Mouse (Mus musculus): ENCODE measurements around the gene Vgll4. TPM values are rescaled to one million over a fixed set of nuclear protein-coding genes. Genes with fewer than 3 reads are reported as not detected.

Vgll4 gene
- polyA plus RNA-seq, 1 experiment from 2014 or later = 10.4 TPM

DNA sequence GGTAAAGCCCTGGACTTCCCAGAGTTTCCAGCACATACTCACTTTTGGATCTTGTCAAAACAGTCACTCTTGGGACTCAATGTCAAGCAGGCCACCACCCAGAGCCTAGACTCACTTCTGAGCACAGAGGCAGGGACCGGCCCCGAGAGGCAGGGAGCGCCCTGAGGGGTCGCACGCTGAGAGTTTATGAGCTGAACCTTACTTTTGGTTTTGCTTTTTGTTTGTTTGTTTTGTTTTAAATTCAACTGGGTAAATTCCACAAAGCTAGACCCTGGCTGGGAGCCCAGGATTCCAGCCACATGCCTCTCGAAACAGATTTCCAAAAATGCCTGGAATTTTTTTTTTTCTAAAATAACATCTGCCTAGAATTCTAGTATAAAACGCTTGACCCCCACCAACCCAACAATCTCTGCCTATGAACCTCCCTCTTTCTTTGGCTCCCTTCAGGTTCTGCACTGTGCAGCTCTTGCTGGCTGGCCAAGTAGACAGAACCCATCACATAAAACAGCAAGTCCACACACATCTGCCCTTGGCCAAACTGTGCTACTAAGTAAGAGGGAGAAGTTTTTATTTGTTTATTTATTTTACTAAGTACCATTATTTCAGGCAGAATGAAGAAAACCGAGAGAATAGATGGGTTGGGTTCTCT, 28.5 kb downstream of the Vgll4 start:
- no peaks in the 10 kb centered on the region for H3K36me3 ChIP-seq (ENCODE audit: inconsistent target)
- no peaks in the 10 kb centered on the region for H3K79me2 ChIP-seq (ENCODE audit: inconsistent target)
- no peak overlapping the region for H3K27ac ChIP-seq
- WGBS (ENCODE audit: missing documents) = 92% methylated on average over 8 of the region's 8 CpGs
- H3K4me3 ChIP-seq (ENCODE audit: inconsistent target) = no peak overlapping the region

DNA sequence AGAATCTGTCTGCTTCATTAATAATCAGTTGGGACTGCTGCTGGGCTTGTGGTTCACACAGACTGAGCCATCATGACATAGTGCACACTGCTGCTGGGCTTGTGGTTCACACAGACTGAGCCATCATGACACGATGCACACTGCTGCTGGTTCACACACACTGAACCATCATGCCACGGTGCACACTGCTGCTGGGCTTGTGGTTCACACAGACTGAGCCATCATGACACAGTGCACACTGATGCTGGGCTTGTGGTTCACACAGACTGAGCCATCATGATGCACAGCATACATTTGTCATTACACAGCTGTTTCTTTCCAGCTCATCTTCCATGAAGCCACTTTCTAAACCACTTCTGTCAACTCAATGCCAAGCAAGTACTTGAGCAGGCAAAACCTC, 30.1 kb downstream of the Vgll4 start:
- no peak overlapping the region for H3K4me3 ChIP-seq (ENCODE audit: inconsistent target)
- 96% methylated on average over 2 of the region's 2 CpGs for WGBS (ENCODE audit: missing documents)
- no peaks in the 10 kb centered on the region for H3K79me2 ChIP-seq (ENCODE audit: inconsistent target)
- no peaks in the 10 kb centered on the region for H3K36me3 ChIP-seq (ENCODE audit: inconsistent target)
- H3K27ac ChIP-seq = no peak overlapping the region

DNA sequence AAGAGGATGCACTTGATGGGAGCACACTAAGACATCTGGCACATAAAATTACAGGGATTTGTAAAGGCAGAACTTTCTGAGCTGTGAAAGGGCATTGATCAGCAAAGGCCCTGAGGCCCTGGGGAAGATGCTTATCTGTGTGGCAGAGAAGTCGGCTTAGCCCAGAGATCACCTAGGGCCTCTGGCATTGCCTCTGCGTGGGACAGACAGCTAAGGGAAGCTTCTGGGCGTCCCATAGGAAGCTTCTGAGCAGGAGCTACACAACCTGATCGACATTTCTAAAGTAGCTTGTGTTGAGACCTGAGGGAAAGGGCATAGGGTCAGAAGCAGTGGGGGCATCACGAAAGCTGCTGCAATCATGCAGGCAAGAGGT, 32.9 kb downstream of the Vgll4 start:
- no peak overlapping the region for H3K27ac ChIP-seq
- H3K4me3 ChIP-seq (ENCODE audit: inconsistent target) = no peak overlapping the region
- WGBS (ENCODE audit: missing documents) = 95% methylated on average over 5 of the region's 5 CpGs
- H3K79me2 ChIP-seq (ENCODE audit: inconsistent target) = no peaks in the 10 kb centered on the region
- H3K36me3 ChIP-seq (ENCODE audit: inconsistent target) = no peaks in the 10 kb centered on the region

DNA sequence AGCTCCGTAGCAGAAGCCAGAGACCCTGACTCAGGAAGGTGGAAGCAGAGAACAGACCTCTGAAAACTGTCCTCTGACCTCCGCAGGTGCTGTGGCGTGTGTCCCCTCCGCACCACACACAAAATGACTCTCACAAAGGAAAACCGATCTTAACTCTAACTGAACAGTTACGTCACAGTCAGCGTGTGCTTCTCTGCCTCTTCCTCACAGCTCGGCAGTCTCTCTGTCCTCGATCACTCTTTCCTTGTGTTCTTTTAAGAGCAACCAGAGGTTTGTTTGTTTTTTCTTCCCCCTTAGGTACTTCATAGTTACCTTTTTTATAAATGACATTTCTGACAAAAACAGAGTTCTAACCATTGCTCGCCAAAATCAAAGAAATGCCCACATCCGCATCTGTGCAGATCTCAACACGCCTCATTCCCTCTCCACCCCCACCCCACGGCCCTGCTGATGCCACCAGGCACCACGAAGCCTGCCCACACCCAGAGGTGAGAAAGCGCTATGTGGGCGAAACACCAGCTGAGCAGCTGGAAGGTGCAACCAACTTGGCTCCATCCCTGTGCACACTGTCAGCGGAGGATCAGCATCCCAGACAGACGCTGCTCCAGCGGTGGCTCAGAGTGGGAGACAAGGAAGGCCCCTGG, 33.4 kb downstream of the Vgll4 start:
- no peaks in the 10 kb centered on the region for H3K36me3 ChIP-seq (ENCODE audit: inconsistent target)
- 85% methylated on average over 18 of the region's 19 CpGs for WGBS (ENCODE audit: missing documents)
- no peak overlapping the region for H3K4me3 ChIP-seq (ENCODE audit: inconsistent target)
- no peaks in the 10 kb centered on the region for H3K79me2 ChIP-seq (ENCODE audit: inconsistent target)
- no peak overlapping the region for H3K27ac ChIP-seq

DNA sequence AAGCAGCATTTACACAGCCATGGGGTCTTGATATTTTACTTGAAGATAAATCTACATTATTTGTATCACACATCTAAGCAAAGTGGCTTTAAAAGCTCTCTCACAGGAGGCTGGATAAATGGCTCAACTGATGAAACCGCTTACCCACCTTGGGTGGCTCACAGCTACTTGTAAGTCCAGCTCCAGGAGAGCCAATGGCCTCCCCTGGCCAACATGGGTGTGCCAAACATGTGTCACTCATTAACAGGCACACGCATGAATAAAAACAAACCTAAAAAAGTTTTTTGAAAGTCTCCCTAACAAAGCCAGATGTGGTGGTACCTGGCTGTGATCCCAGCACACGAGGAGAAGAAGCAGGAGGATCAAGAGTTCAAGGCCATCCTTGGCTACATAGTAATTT, 34.4 kb downstream of the Vgll4 start:
- H3K4me3 ChIP-seq (ENCODE audit: inconsistent target) = no peak overlapping the region
- H3K27ac ChIP-seq = no peak overlapping the region
- H3K79me2 ChIP-seq (ENCODE audit: inconsistent target) = no peaks in the 10 kb centered on the region
- WGBS (ENCODE audit: missing documents) = 97% methylated on average over 3 of the region's 3 CpGs
- H3K36me3 ChIP-seq (ENCODE audit: inconsistent target) = no peaks in the 10 kb centered on the region

DNA sequence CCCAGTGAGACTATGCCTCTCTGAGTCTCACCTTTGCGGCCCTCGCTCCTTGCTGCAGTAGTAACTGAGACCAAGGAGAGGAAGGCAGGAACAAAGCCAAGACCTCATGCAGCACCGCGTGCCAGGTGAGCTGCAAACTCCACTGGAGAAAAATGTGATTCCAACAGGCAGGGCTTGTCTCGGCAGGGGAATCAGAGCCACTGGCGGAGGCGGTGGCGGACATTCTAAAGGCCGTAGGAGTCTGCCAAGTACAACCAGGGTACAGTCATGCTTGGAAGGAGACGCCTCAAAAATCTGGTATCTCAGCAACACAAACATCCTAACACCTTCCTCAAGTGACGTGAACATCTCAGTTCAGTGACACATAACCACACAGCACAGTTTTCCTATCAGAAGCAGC, 35.7 kb downstream of the Vgll4 start:
- H3K36me3 ChIP-seq (ENCODE audit: inconsistent target) = no peaks in the 10 kb centered on the region
- WGBS (ENCODE audit: missing documents) = 86% methylated on average over 11 of the region's 11 CpGs
- no peak overlapping the region for H3K27ac ChIP-seq
- H3K79me2 ChIP-seq (ENCODE audit: inconsistent target) = no peaks in the 10 kb centered on the region
- no peak overlapping the region for H3K4me3 ChIP-seq (ENCODE audit: inconsistent target)

DNA sequence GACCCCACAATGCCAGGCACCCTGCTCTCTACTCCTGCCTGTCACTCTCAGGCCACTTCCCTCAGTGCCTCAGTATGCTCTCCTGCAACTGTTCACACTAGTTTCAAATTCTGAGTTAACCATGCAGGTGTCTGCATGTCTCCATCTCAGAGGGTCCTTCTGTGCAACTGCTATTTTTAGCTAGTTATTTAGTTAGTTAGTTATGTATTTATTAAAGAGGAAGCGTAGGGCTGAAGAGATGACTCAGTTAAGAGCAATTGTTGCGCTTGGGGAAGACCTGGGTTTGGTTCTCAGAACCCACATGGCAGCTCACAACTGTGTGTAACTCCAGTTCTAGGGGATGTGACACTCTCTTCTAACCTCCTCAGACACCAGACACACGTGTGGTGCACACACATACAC, 36.8 kb downstream of the Vgll4 start:
- no peaks in the 10 kb centered on the region for H3K79me2 ChIP-seq (ENCODE audit: inconsistent target)
- H3K4me3 ChIP-seq (ENCODE audit: inconsistent target) = no peak overlapping the region
- WGBS (ENCODE audit: missing documents) = 93% methylated on average over 3 of the region's 3 CpGs

DNA sequence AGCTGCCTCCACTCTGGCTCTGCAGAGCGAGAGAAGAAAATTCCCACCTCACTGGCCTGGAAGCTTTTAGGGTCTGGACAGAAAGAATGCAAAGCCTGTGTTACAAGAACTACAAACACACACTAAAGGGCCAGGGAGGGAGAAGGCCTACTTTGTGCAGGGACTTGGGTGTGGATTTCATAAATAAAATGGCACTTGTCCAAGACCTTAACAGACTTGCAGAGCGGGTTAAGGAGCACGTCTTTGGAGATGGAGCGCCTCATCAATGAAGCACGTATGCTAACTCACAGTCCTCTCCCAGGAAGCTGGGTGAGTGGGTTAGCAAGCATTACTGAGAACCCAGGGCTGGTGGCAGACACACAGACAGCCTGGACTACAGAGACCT, 37.7 kb downstream of the Vgll4 start:
- no peaks in the 10 kb centered on the region for H3K36me3 ChIP-seq (ENCODE audit: inconsistent target)
- H3K79me2 ChIP-seq (ENCODE audit: inconsistent target) = no peaks in the 10 kb centered on the region
- H3K4me3 ChIP-seq (ENCODE audit: inconsistent target) = no peak overlapping the region
- 91% methylated on average over 5 of the region's 5 CpGs for WGBS (ENCODE audit: missing documents)
- H3K27ac ChIP-seq = no peak overlapping the region

More for the DNA sequence above, 36.8 kb downstream of the Vgll4 start:
- Histone ChIP-seq H3K27ac (no peak overlapping the region), H3K36me3 (ENCODE audit: inconsistent target) (no peaks in the 10 kb centered on the region)

DNA sequence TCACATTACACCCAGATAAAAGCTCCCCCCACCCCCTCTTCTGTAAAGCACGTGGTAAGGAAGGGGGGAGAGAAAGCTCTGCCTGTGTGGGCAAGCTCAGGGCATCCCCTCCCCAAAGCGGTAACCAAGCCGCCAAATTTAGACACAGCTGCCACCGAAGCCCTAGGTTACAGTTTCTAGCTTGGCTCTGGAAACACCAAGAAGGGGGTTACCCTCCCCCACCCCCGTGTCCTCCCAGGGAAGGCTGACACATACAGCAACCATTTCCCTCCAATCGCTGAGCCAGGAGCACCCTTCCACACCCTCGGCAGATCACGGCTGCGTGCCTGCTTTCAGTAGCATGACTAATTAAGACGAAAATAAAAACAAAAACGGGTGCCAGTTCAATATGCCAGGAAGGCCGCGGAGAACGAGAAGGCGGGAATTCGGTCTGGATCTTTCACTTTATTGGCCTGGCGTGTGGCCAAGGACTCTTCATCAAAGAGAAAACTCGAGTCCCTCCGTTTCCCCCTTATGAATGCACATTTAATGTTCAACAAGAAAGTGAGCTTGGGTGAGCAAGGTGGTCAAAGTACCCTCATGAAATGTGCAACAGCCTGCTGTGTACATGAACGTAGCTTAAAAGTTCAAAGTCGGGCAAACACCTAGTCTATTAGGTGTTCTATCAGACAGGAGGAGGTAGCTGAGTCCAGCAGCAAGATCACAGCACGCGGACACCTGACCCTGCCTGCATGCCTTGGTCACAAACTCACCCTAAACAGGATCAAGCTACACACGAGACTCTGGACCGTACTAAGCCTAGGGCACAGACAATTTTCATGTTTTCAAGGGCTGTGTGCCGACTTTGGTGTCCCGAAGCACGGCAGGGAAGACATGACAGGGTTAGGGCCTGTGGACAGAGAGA, 38.3 kb downstream of the Vgll4 start:
- no peak overlapping the region for H3K4me3 ChIP-seq (ENCODE audit: inconsistent target)
- H3K27ac ChIP-seq = no peak overlapping the region
- H3K36me3 ChIP-seq (ENCODE audit: inconsistent target) = no peaks in the 10 kb centered on the region
- 79% methylated on average over 27 of the region's 28 CpGs for WGBS (ENCODE audit: missing documents)
- H3K79me2 ChIP-seq (ENCODE audit: inconsistent target) = no peaks in the 10 kb centered on the region

DNA sequence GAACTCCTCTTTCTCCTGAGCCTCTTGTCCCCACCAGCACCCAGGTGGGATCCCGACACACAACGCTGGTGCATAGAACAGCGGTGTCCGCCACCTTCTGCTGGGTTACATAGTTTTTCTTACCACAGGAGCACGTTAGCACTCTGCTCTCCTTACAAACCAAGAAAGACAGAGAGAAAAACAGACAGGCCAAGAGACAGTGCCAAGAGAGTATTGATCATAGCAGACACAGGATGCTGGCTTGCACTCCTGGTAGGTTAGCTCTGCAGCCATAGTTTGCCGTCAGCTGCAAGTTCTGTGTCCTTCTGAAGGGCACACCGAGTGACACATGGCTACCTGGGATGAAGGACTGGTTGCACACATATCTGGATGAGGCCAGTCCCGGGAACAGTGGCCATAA, 39.1 kb downstream of the Vgll4 start:
- H3K4me3 ChIP-seq (ENCODE audit: inconsistent target) = no peak overlapping the region
- H3K36me3 ChIP-seq (ENCODE audit: inconsistent target) = no peaks in the 10 kb centered on the region
- H3K27ac ChIP-seq = no peak overlapping the region
- WGBS (ENCODE audit: missing documents) = 94% methylated on average over 8 of the region's 8 CpGs
- no peaks in the 10 kb centered on the region for H3K79me2 ChIP-seq (ENCODE audit: inconsistent target)

DNA sequence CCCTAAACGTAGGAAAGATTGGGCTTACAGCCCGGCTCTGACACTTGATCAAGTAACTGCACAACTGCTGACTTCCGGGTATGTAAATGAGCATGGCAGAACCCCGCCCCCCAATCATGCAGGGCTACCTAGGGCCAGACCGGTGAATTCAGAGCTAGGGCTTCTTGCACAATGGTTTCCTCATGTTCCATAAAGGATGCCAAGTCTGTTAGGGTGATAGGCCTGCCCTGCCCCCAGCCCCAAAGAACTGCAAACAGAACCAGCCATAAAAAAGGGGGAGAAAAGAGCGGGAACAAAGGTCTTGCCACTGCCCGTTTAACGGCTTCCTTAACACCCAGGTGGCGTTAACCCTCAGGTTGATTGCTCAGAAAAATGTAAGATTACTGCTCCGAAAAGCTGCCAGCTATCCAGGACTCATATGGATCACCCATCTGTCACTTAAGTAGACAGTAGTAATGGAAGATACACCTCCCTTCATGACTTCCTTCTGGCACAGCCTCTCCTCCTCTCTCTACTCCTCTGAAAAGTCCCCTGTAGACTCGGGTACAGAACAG, 39.7 kb downstream of the Vgll4 start:
- no peak overlapping the region for H3K4me3 ChIP-seq (ENCODE audit: inconsistent target)
- 29% methylated on average over 11 of the region's 11 CpGs for WGBS (ENCODE audit: missing documents)
- H3K79me2 ChIP-seq (ENCODE audit: inconsistent target) = no peaks in the 10 kb centered on the region
- no peak overlapping the region for H3K27ac ChIP-seq
- H3K36me3 ChIP-seq (ENCODE audit: inconsistent target) = no peaks in the 10 kb centered on the region

DNA sequence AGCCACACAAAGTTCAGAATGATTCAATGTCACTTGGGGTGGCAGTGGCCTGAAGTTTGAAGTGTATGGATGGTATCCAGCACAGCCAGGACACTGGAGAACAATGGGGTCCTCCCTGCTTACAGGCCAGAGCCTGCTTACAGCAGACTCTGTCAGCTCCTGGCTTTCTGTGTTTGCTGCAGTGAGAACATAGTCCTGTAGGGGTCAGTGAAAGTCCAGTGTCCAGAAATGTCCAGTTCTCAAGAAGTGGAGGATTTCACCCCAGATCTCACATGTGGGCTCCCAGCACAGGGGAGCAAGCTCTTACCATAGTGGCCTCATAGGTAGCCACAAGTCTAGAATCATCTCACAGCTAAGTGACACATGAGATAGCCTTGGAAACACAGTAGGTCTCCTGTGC, 40.4 kb downstream of the Vgll4 start:
- Histone ChIP-seq H3K36me3 (ENCODE audit: inconsistent target) (no peaks in the 10 kb centered on the region), H3K4me3 (ENCODE audit: inconsistent target) (no peak overlapping the region), H3K79me2 (ENCODE audit: inconsistent target) (no peaks in the 10 kb centered on the region), H3K27ac (no peak overlapping the region)

DNA sequence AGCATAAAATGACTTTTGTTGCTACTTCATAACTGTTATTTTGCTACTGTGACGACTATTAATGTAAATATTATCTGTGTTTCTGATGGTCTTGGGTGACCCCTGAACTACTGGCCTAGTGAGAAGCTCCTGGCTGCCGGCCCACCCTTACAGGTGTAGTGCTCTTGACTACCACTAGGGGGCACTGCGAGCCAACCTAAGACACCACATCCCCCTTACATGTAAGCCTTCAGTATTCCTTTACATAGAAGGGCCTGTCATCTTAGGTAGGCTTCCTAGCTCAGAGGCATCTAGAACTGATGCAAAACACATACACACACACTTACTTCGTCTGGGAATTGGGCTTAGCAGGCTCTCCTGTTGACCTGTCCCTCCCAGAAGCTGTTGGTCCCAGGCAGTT, 41.3 kb downstream of the Vgll4 start:
- H3K4me3 ChIP-seq (ENCODE audit: inconsistent target) = no peak overlapping the region
- 11% methylated on average over 4 of the region's 4 CpGs for WGBS (ENCODE audit: missing documents)
- H3K79me2 ChIP-seq (ENCODE audit: inconsistent target) = no peaks in the 10 kb centered on the region
- no peak overlapping the region for H3K27ac ChIP-seq
- no peaks in the 10 kb centered on the region for H3K36me3 ChIP-seq (ENCODE audit: inconsistent target)

DNA sequence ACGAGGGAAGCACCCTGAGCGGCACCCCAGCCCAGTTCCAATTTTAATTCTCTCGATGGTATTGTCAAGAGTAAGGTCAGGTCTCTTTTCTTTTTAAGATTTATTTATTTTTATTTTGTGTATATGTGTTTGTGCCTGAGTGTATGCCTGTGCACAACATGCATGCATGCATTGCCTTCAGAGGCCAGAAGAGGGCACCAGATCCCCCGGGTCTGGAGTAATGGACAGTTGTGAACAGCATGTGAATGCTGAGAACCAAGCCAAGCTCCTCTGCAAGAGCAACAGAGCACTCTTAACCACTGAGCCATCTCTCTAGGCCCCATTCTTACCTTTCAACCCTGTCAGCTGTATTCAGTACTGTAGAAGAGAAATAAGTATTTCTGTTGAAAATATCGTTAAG, 42.4 kb downstream of the Vgll4 start:
- 93% methylated on average over 5 of the region's 5 CpGs for WGBS (ENCODE audit: missing documents)
- Histone ChIP-seq H3K79me2 (ENCODE audit: inconsistent target) (no peaks in the 10 kb centered on the region), H3K27ac (no peak overlapping the region), H3K36me3 (ENCODE audit: inconsistent target) (no peaks in the 10 kb centered on the region), H3K4me3 (ENCODE audit: inconsistent target) (no peak overlapping the region)

All from macrophage (primary cell).